ENCODE assay signal across 10 mouse cellular contexts in genomic region chr12:5336927-5337712, GRCm38 (mm10). TPM values are rescaled to one million over a fixed set of nuclear protein-coding genes. Genes with fewer than 3 reads are reported as not detected.
DNase-seq lines count a peak whose midpoint lies in the region; ATAC-seq lines count a peak whose summit lies in the region.
"Had no signal": no experiment of that assay in that cellular context is flagged by ENCODE, and none has a peak within 500 bp of the region (broad histone marks: within the 10 kb centered on the region; RNA-seq: fewer than 3 reads in every experiment).

No protein-coding gene starts in this region.

- H3K4me2 ChIP-seq in forebrain, embryonic 14.5 days (ENCODE audit: low read length): no peak overlapping the region
- H3K4me2 ChIP-seq in forebrain, embryonic 16.5 days (ENCODE audit: low read length): no peak overlapping the region
- no peak overlapping the region for H3K4me2 ChIP-seq in kidney, embryonic 16.5 days (replicated peaks; ENCODE audit: low read depth, low read length)
- no peak overlapping the region for H3K4me2 ChIP-seq in forebrain, embryonic 13.5 days

- peak; percentile 14 for DNase-seq in forebrain, embryonic 14.5 days (ENCODE audit: low spot score)
- DNase-seq in ZHBTc4 (ENCODE audit: low read depth, low spot score): peak; percentile 23
- peak; percentile 57 for DNase-seq in embryo, embryonic 9.5 days (ENCODE audit: extremely low spot score)
- DNase-seq in limb, embryonic 10.5 days (ENCODE audit: low spot score): no peak
- DNase-seq in spleen, adult 12 weeks (ENCODE audit: low spot score): no peak

- H3K4me3 ChIP-seq in forebrain, embryonic 14.5 days (ENCODE audit: low read depth, low read length): no peak overlapping the region
- H3K4me3 ChIP-seq in forebrain, embryonic 16.5 days (replicated peaks; ENCODE audit: low read length): no peak overlapping the region
- no peak overlapping the region for H3K4me3 ChIP-seq in kidney, embryonic 16.5 days (ENCODE audit: low read length)
- no peak overlapping the region for H3K4me3 ChIP-seq in limb, embryonic 10.5 days
- H3K4me3 ChIP-seq in forebrain, embryonic 13.5 days: no peak overlapping the region

- WGBS in forebrain, embryonic 14.5 days: 52% methylated on average over 8 of the region's 8 CpGs
- 46% methylated on average over 8 of the region's 8 CpGs for WGBS in forebrain, embryonic 16.5 days
- WGBS in kidney, embryonic 16.5 days: 29% methylated on average over 8 of the region's 8 CpGs
- WGBS in limb, embryonic 10.5 days: 47% methylated on average over 8 of the region's 8 CpGs
- WGBS in forebrain, embryonic 13.5 days: 42% methylated on average over 8 of the region's 8 CpGs

- no peaks in the 10 kb centered on the region for H3K27me3 ChIP-seq in forebrain, embryonic 14.5 days (replicated peaks; ENCODE audit: control insufficient read depth, insufficient read depth, low read length)
- H3K27me3 ChIP-seq in forebrain, embryonic 16.5 days (replicated peaks; ENCODE audit: control insufficient read depth, insufficient read depth, low read length): no peaks in the 10 kb centered on the region
- H3K27me3 ChIP-seq in kidney, embryonic 16.5 days (ENCODE audit: insufficient read depth, low read length): no peaks in the 10 kb centered on the region
- no peaks in the 10 kb centered on the region for H3K27me3 ChIP-seq in limb, embryonic 10.5 days (ENCODE audit: low read depth, poor library complexity, severe bottlenecking)
- no peaks in the 10 kb centered on the region for H3K27me3 ChIP-seq in forebrain, embryonic 13.5 days

- H3K9me3 ChIP-seq in forebrain, embryonic 14.5 days (replicated peaks; ENCODE audit: control insufficient read depth, low read length): no peaks in the 10 kb centered on the region
- no peaks in the 10 kb centered on the region for H3K9me3 ChIP-seq in forebrain, embryonic 16.5 days (ENCODE audit: control insufficient read depth, low read length)
- no peaks in the 10 kb centered on the region for H3K9me3 ChIP-seq in kidney, embryonic 16.5 days (ENCODE audit: low read length)
- H3K9me3 ChIP-seq in limb, embryonic 10.5 days (replicated peaks): no peaks in the 10 kb centered on the region
- no peaks in the 10 kb centered on the region for H3K9me3 ChIP-seq in forebrain, embryonic 13.5 days (replicated peaks)

- no peak for ATAC-seq in forebrain, embryonic 14.5 days
- no peak for ATAC-seq in forebrain, embryonic 16.5 days
- ATAC-seq in kidney, embryonic 16.5 days (ENCODE audit: low FRiP score, low TSS enrichment): peak; percentile 46; the same call in 1 of the 2 replicates
- ATAC-seq in forebrain, embryonic 13.5 days: no peak

- peaks cover 5% of the 10 kb centered on the region; the same call in 1 of the 2 replicates for H3K4me1 ChIP-seq in forebrain, embryonic 14.5 days (ENCODE audit: control insufficient read depth, insufficient read depth, low read length)
- peaks cover 14% of the 10 kb centered on the region for H3K4me1 ChIP-seq in forebrain, embryonic 16.5 days (replicated peaks; ENCODE audit: control insufficient read depth, insufficient read depth, low read length)
- peaks cover 15% of the 10 kb centered on the region; the same call in 1 of the 2 replicates for H3K4me1 ChIP-seq in kidney, embryonic 16.5 days (ENCODE audit: insufficient read depth, low read length)
- peaks cover 38% of the 10 kb centered on the region for H3K4me1 ChIP-seq in limb, embryonic 10.5 days
- H3K4me1 ChIP-seq in forebrain, embryonic 13.5 days: peaks cover 32% of the 10 kb centered on the region

- no peak overlapping the region for H3K9ac ChIP-seq in forebrain, embryonic 14.5 days (ENCODE audit: low read length)
- H3K9ac ChIP-seq in forebrain, embryonic 16.5 days (replicated peaks; ENCODE audit: low read depth, low read length): no peak overlapping the region
- H3K9ac ChIP-seq in kidney, embryonic 16.5 days (replicated peaks; ENCODE audit: low read length): no peak overlapping the region
- H3K9ac ChIP-seq in forebrain, embryonic 13.5 days: no peak overlapping the region
- H3K9ac ChIP-seq: liver, embryonic 14.5 days had no signal

- no peaks in the 10 kb centered on the region for H3K36me3 ChIP-seq in forebrain, embryonic 14.5 days (ENCODE audit: control insufficient read depth, insufficient read depth, low read length)
- H3K36me3 ChIP-seq in forebrain, embryonic 16.5 days (ENCODE audit: control insufficient read depth, insufficient read depth): no peaks in the 10 kb centered on the region
- H3K36me3 ChIP-seq in kidney, embryonic 16.5 days (ENCODE audit: insufficient read depth, low read length): no peaks in the 10 kb centered on the region
- 0 out of 2 replicates have a peak, but pooled peaks cover 8% of the 10 kb centered on the region for H3K36me3 ChIP-seq in limb, embryonic 10.5 days
- H3K36me3 ChIP-seq in forebrain, embryonic 13.5 days (ENCODE audit: poor library complexity, severe bottlenecking): peaks cover 1% of the 10 kb centered on the region; the same call in 1 of the 2 replicates

- no peak overlapping the region for H3K27ac ChIP-seq in forebrain, embryonic 14.5 days (ENCODE audit: low read depth, low read length)
- no peak overlapping the region for H3K27ac ChIP-seq in forebrain, embryonic 16.5 days (ENCODE audit: low read length)
- H3K27ac ChIP-seq in kidney, embryonic 16.5 days (ENCODE audit: low read length): no peak overlapping the region
- no peak overlapping the region for H3K27ac ChIP-seq in limb, embryonic 10.5 days
- H3K27ac ChIP-seq in forebrain, embryonic 13.5 days: no peak overlapping the region
- H3K27ac ChIP-seq: liver, embryonic 14.5 days had no signal

RNA-seq across cellular contexts. Expression of gene Klhl29, which starts 38.4 kb away (rescaled TPM):
- 8.5 and 11.0 TPM in 2 replicates for polyA plus RNA-seq in forebrain, embryonic 14.5 days (2014; fragmentation: Nextera tagmentation; extraction: Ambion mirVana)
- 5.3 and 7.3 TPM in 2 replicates for polyA plus RNA-seq in forebrain, embryonic 16.5 days (2015; fragmentation: Nextera tagmentation; extraction: Ambion mirVana)
- 0.31 and 0.51 TPM in 2 replicates for polyA plus RNA-seq in kidney, embryonic 16.5 days (2015; fragmentation: Nextera tagmentation; extraction: Ambion mirVana)
- polyA plus RNA-seq in limb, embryonic 10.5 days (2016; fragmentation: Nextera tagmentation; extraction: Ambion mirVana): 1.0 and 1.4 TPM in 2 replicates
- polyA plus RNA-seq in forebrain, embryonic 13.5 days (2015; fragmentation: Nextera tagmentation; extraction: Ambion mirVana): 3.5 TPM in 2 replicates
- polyA plus RNA-seq: C2C12 had no signal

Comparison
In these comparisons a context has a peak if more than half of its experiments do, and no peak if none do; other contexts are left out.
1. DNase-seq: peak in forebrain, embryonic 14.5 days (single experiment), ZHBTc4 (single experiment) and embryo, embryonic 9.5 days (single experiment); none in limb, embryonic 10.5 days (single experiment) and spleen, adult 12 weeks (single experiment).